Mouse (Mus musculus) bone marrow, adult 2 months (tissue): ENCODE results near the gene Flii.

Experiments
- CTCF ChIP-seq: fragments of 200-500 bp; IDR thresholded peaks from 2 replicates; pipeline ENCODE4 v1.5.1; 2011; ENCODE audit warnings: low read length, control low read depth; ENCODE audit not compliant: control insufficient read depth, insufficient read depth
- POLR2A ChIP-seq: fragments of 200-500 bp; IDR thresholded peaks from 2 replicates; pipeline ENCODE4 v1.6.1; 2011; ENCODE audit warnings: low read depth, mild to moderate bottlenecking, control low read depth, low read length, borderline replicate concordance; ENCODE audit not compliant: control insufficient read depth

DNA sequence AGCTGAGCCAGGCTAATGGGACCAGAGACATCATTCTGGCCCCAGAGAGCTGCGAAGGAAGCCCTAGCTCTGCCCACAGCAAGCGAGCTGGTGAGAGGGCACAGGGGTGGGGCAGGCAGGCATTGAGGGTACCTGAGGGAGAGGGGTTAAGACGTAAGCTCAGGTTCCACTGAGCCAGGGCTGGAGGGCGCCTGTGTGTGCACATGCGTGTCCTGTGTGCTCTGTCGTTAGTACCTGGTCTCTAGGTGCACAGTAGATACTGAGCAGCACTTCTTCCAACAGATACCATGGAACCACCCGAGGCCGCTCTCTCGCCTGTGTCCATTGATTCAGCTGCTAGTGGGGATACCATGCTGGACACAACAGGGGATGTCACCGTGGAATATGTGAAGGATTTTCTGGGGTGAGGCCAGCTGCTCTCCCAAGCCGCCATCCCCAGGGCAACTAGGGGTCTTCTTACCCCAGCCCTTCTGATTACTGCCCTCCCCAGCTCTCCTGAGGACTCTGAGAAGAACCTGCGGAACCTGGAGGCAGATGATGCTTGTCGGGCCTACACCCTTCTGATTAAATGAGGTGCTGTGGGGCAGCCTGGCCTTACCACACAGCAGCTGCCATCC is 14.3 kb downstream of the Flii start:
- TF ChIP-seq CTCF (no peak), POLR2A (no peak)
